Mouse (Mus musculus): ENCODE data around the gene Bcl2l11.

GRCm38 (mm10) chr2:128105651-128106050 is 20.2 kb upstream of the Bcl2l11 start:
- TF ChIP-seq CTCF (IDR thresholded peaks at IDR 0.05; ENCODE audit: borderline replicate concordance, control insufficient read depth, extremely low read depth, insufficient read depth, low read length, poor library complexity) (no peak), POLR2A (IDR thresholded peaks at IDR 0.05; ENCODE audit: control insufficient read depth, extremely low read depth, insufficient read depth, low read length, poor library complexity) (no peak)

Data from thymus, adult 2 months (tissue).